Mouse (Mus musculus) thymus, postnatal 0 days (tissue): Measurements from ENCODE around the gene Hormad2. TPM values are rescaled to one million over a fixed set of nuclear protein-coding genes. Genes with fewer than 3 reads are reported as not detected.

Experiments used
- DNase-seq: peaks from one replicate; pipeline ENCODE4 v3.0.0-alpha.2; 2015; ENCODE audit warnings: low spot score
- polyA plus RNA-seq: library from polyadenylated mRNA; unstranded; fragments of >200 nt; fragmentation: Nextera tagmentation; extraction: Ambion mirVana; gene quantifications from 2 replicates; pipeline ENCODE4 v1.2.1, GENCODE M21; 2015

Gene Hormad2
- polyA plus RNA-seq, 1 experiment from 2014 or later: 2.1 TPM

- no peak for DNase-seq
Observed at GRCm38 (mm10) chr11:4304203-4304602, 136.7 kb downstream of the Hormad2 start.

- no peak for DNase-seq
Observed at GRCm38 (mm10) chr11:4303033-4303432, 137.9 kb downstream of the Hormad2 start.

- DNase-seq: no peak
Observed at GRCm38 (mm10) chr11:4302363-4302913, 138.5 kb downstream of the Hormad2 start.

GRCm38 (mm10) chr11:4300683-4301082, 140.2 kb downstream of the Hormad2 start:
- no peak for DNase-seq

GRCm38 (mm10) chr11:4299735-4300474, 141.0 kb downstream of the Hormad2 start:
- no peak for DNase-seq

GRCm38 (mm10) chr11:4299191-4299590, 141.7 kb downstream of the Hormad2 start:
- DNase-seq: no peak

GRCm38 (mm10) chr11:4298615-4299014, 142.3 kb downstream of the Hormad2 start:
- DNase-seq: no peak

- peak; percentile 24 for DNase-seq
Observed at GRCm38 (mm10) chr11:4297753-4298152, 143.2 kb downstream of the Hormad2 start.

- DNase-seq: no peak
Observed at GRCm38 (mm10) chr11:4296610-4297275, 144.2 kb downstream of the Hormad2 start.

Other genes starting within 250 kb of the Hormad2 start
- gene Castor1, start 222.9 kb downstream of the Hormad2 start, polyA plus RNA-seq: 37.9 and 45.8 TPM in 2 replicates
- 2.1 and 2.6 TPM in 2 replicates for gene Osm, start 204.7 kb downstream of the Hormad2 start, polyA plus RNA-seq
- gene Lif, start 183.5 kb downstream of the Hormad2 start, polyA plus RNA-seq: 0.49 and 0.65 TPM in 2 replicates
- 23.4 and 23.6 TPM in 2 replicates for gene Mtmr3, start 153.8 kb upstream of the Hormad2 start, polyA plus RNA-seq
- gene Gm11032, start 179.0 kb upstream of the Hormad2 start, polyA plus RNA-seq: not detected in 2 replicates
- gene Ascc2, start 196.6 kb upstream of the Hormad2 start, polyA plus RNA-seq: 27.3 and 27.4 TPM in 2 replicates